Comparison of ENCODE assay signal across 8 mouse cellular contexts in the genomic region with DNA sequence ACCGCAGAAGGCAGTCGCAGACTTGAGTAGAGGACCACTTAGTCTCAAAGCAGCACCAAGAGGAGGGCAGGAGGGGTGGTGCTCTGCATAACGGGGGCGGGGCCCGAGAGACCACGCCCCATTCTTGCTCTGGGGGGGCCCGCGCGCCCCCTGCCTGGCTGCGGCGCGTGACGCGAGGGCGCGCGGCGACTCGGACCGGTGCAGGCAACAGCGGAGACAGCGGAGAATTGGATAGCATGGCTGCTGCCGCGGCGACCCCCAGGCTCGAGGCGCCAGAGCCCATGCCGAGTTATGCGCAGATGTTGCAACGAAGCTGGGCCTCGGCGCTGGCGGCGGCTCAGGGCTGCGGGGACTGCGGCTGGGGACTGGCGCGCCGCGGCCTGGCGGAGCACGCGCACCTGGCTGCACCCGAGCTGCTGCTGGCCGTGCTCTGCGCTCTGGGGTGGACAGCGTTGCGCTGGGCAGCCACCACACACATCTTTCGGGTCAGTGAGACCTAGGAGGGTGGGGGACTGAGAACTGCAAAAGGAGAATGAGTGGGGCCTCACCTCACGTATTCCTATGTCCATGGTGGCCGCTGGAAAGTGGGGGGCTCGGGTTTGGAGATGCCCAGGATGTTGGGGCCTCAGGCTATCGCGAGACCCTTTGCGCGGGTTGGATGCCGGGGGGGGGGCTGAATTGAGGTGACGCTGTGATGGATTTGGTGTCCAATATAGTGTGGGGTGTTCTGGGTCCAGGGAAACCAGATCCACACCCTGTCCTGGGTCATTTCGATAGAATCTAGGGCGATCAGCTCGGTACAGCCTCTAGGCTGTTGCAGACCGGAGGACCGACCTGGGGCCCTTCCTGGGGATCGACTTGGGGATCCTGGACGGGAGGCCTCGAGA. TPM values are rescaled to one million over a fixed set of nuclear protein-coding genes. Genes with fewer than 3 reads are reported as not detected.
DNase-seq lines count a peak whose midpoint lies in the region; ATAC-seq and TF ChIP-seq lines count a peak whose summit lies in the region.

A gene (plus strand): TSS at position 152 of the 887 bp plus-strand sequence.

- intact Hi-C loops in heart, postnatal 14 days (cut with DNase I): no loop called here

- peak within 1 kb of the TSS; percentile 84 for H3K4me2 ChIP-seq in forebrain, embryonic 14.5 days (ENCODE audit: low read length)
- H3K4me2 ChIP-seq in lung, embryonic 16.5 days (ENCODE audit: low read depth, low read length): peak within 1 kb of the TSS; percentile 85

- peak within 1 kb of the TSS; percentile 75 for H3K9ac ChIP-seq in forebrain, embryonic 14.5 days (ENCODE audit: low read length)
- peak within 1 kb of the TSS; percentile 60 for H3K9ac ChIP-seq in lung, embryonic 16.5 days (ENCODE audit: low read length)

- peaks cover 42% of the 10 kb centered on the region for H3K27me3 ChIP-seq in G1E (ENCODE audit: insufficient read depth, low read length)
- H3K27me3 ChIP-seq in forebrain, embryonic 14.5 days (replicated peaks; ENCODE audit: control insufficient read depth, insufficient read depth, low read length): no peaks in the 10 kb centered on the region
- no peaks in the 10 kb centered on the region for H3K27me3 ChIP-seq in lung, embryonic 16.5 days (ENCODE audit: control insufficient read depth, insufficient read depth, low read depth, low read length)

- no peak for TF ChIP-seq CTCF in G1E (IDR thresholded peaks at IDR 0.05; ENCODE audit: low read depth, low read length)

- DNase-seq in G1E (ENCODE audit: low spot score): no peak
- peak; percentile 83 for DNase-seq in forebrain, embryonic 14.5 days (ENCODE audit: low spot score)
- DNase-seq in heart, postnatal 14 days: peak; percentile 72 to 74
- DNase-seq in layer of hippocampus, postnatal 14 days (ENCODE audit: low spot score in 2 of 2): peak; percentile 80 to 89
- peak; percentile 80 to 89 for DNase-seq in right cerebral cortex, adult 2 months (ENCODE audit: low spot score in 2 of 2)
- no peak for DNase-seq in T-cell, adult 2 months (ENCODE audit: low spot score)

- H3K27ac ChIP-seq in brown adipose tissue, adult 24 weeks (replicated peaks; ENCODE audit: low read depth, low read length): no peak within 1 kb of the TSS
- peak within 1 kb of the TSS; percentile 95 for H3K27ac ChIP-seq in forebrain, embryonic 14.5 days (ENCODE audit: low read depth, low read length)
- no peak within 1 kb of the TSS for H3K27ac ChIP-seq in lung, embryonic 16.5 days (ENCODE audit: low read length)

- peaks cover 31% of the 10 kb centered on the region for H3K36me3 ChIP-seq in G1E (replicated peaks)
- H3K36me3 ChIP-seq in forebrain, embryonic 14.5 days (ENCODE audit: control insufficient read depth, insufficient read depth, low read length): peaks cover 35% of the 10 kb centered on the region
- peaks cover 12% of the 10 kb centered on the region for H3K36me3 ChIP-seq in lung, embryonic 16.5 days (ENCODE audit: control insufficient read depth, insufficient read depth, low read length)

- peaks cover 22% of the 10 kb centered on the region for H3K4me1 ChIP-seq in G1E (ENCODE audit: insufficient read depth, low read depth, low read length)
- no peaks in the 10 kb centered on the region for H3K4me1 ChIP-seq in brown adipose tissue, adult 24 weeks (ENCODE audit: control insufficient read depth, insufficient read depth, insufficient read length, low read length)
- H3K4me1 ChIP-seq in forebrain, embryonic 14.5 days (ENCODE audit: control insufficient read depth, insufficient read depth, low read length): peaks cover 24% of the 10 kb centered on the region
- peaks cover 23% of the 10 kb centered on the region for H3K4me1 ChIP-seq in lung, embryonic 16.5 days (replicated peaks; ENCODE audit: control insufficient read depth, insufficient read depth, low read length)

- H3K9me3 ChIP-seq in G1E (replicated peaks): no peaks in the 10 kb centered on the region
- no peaks in the 10 kb centered on the region for H3K9me3 ChIP-seq in forebrain, embryonic 14.5 days (replicated peaks; ENCODE audit: control insufficient read depth, low read length)
- H3K9me3 ChIP-seq in lung, embryonic 16.5 days (ENCODE audit: control insufficient read depth, low read length): no peaks in the 10 kb centered on the region

- ATAC-seq in G1E (ENCODE audit: extremely low read depth, insufficient number of reproducible peaks, low FRiP score, poor library complexity, severe bottlenecking): no peak
- ATAC-seq in forebrain, embryonic 14.5 days: peak; percentile 60
- peak; percentile 81 for ATAC-seq in lung, embryonic 16.5 days (ENCODE audit: low read depth)

- peak within 1 kb of the TSS; percentile 56; the same call in 1 of the 2 replicates for H3K4me3 ChIP-seq in G1E (ENCODE audit: low read depth, low read length)
- peak within 1 kb of the TSS; percentile 56 for H3K4me3 ChIP-seq in brown adipose tissue, adult 24 weeks (ENCODE audit: insufficient read depth, low read depth, low read length)
- peak within 1 kb of the TSS; percentile 46 for H3K4me3 ChIP-seq in forebrain, embryonic 14.5 days (ENCODE audit: low read depth, low read length)
- H3K4me3 ChIP-seq in lung, embryonic 16.5 days (ENCODE audit: low read length): peak within 1 kb of the TSS; percentile 60

- 1% methylated on average over 59 of the region's 66 CpGs for WGBS in forebrain, embryonic 14.5 days
- 1% methylated on average over 65 of the region's 66 CpGs for WGBS in lung, embryonic 16.5 days

RNA-seq across cellular contexts. Expression of the gene that starts here (rescaled TPM):
- total RNA-seq in G1E (2014; fragmentation: Nextera tagmentation) (not detected in 2 replicates), G1E (2017) (0.38 TPM in 1 of 2 replicates, not detected in the other)
- polyA plus RNA-seq in G1E (2012): not detected in 2 replicates
- polyA plus RNA-seq in brown adipose tissue, adult 24 weeks (2012; ENCODE audit: insufficient read depth, insufficient read length, missing spikeins): not detected in 2 replicates
- 20.8 and 27.6 TPM in 2 replicates for polyA plus RNA-seq in forebrain, embryonic 14.5 days (2014; fragmentation: Nextera tagmentation; extraction: Ambion mirVana)
- total RNA-seq in heart, postnatal 14 days (2021): under 1 TPM; 0.56 to 0.72 TPM
- 100 to 1,000 TPM; 107 to 119 TPM for total RNA-seq in layer of hippocampus, postnatal 14 days (2021)
- polyA plus RNA-seq in lung, embryonic 16.5 days (2015; fragmentation: Nextera tagmentation; extraction: Ambion mirVana): 2.4 and 3.0 TPM in 2 replicates

Comparison
In these comparisons a context has a peak if more than half of its experiments do, and no peak if none do; other contexts are left out.
1. RNA of the gene that starts here (total RNA-seq): 107 to 119 TPM in layer of hippocampus, postnatal 14 days; 0.56 to 0.72 TPM in heart, postnatal 14 days and 0.38 TPM in G1E; every median in the first group is over 10 times any median in the second.
2. Peak in DNase-seq in heart, postnatal 14 days; RNA of the gene not detected or under 1 TPM.
3. DNase-seq: peak in forebrain, embryonic 14.5 days (single experiment), layer of hippocampus, postnatal 14 days (2 of 2) and right cerebral cortex, adult 2 months (2 of 2); none in G1E (single experiment) and T-cell, adult 2 months (single experiment).
4. Peak in every context shown above with its lines, with median percentiles within 50 percentile points of each other: H3K4me3 ChIP-seq.